Mouse (Mus musculus): ENCODE measurements around the gene Slc10a6.
A peak's percentile ranks its signal among the peaks of the same experiment; 100 is the strongest.

Slc10a6 gene

GRCm38 (mm10) chr5:103629111-103629764 lies at the start of gene Slc10a6:
Slc10a6 (minus strand) TSS chr5:103629403.
- DNase-seq (ENCODE audit: low spot score in 2 of 2) = peak; percentile 95 to 98

GRCm38 (mm10) chr5:103678974-103679373 lies 49.8 kb upstream of the Slc10a6 start:
- no peak for DNase-seq (ENCODE audit: low spot score in 2 of 2)

- no peak for DNase-seq (ENCODE audit: low spot score in 2 of 2)
Measured at GRCm38 (mm10) chr5:103677894-103678293, 48.7 kb upstream of the Slc10a6 start.

GRCm38 (mm10) chr5:103676289-103676881 lies 47.2 kb upstream of the Slc10a6 start:
- no peak for DNase-seq (ENCODE audit: low spot score in 2 of 2)

GRCm38 (mm10) chr5:103674482-103674881 lies 45.3 kb upstream of the Slc10a6 start:
- no peak for DNase-seq (ENCODE audit: low spot score in 2 of 2)

- no peak for DNase-seq (ENCODE audit: low spot score in 2 of 2)
Measured at GRCm38 (mm10) chr5:103673611-103674010, 44.4 kb upstream of the Slc10a6 start.

GRCm38 (mm10) chr5:103671858-103672257 lies 42.7 kb upstream of the Slc10a6 start:
- no peak for DNase-seq (ENCODE audit: low spot score in 2 of 2)

GRCm38 (mm10) chr5:103665876-103666275 lies 36.7 kb upstream of the Slc10a6 start:
- no peak for DNase-seq (ENCODE audit: low spot score in 2 of 2)

GRCm38 (mm10) chr5:103664932-103665331 lies 35.7 kb upstream of the Slc10a6 start:
- no peak for DNase-seq (ENCODE audit: low spot score in 2 of 2)

- peak; percentile 23 to 43 for DNase-seq (ENCODE audit: low spot score in 2 of 2)
Measured at GRCm38 (mm10) chr5:103659571-103659970, 30.4 kb upstream of the Slc10a6 start.

- DNase-seq (ENCODE audit: low spot score in 2 of 2) = no peak
Measured at GRCm38 (mm10) chr5:103658921-103659320, 29.7 kb upstream of the Slc10a6 start.

GRCm38 (mm10) chr5:103655346-103656118 lies 26.3 kb upstream of the Slc10a6 start, which contains the start of gene 1700016H13Rik:
1700016H13Rik (minus strand) TSS chr5:103656010.
- DNase-seq (ENCODE audit: low spot score in 2 of 2) = peak; percentile 65 to 67

- no peak for DNase-seq (ENCODE audit: low spot score in 2 of 2)
Measured at GRCm38 (mm10) chr5:103654780-103655179, 25.6 kb upstream of the Slc10a6 start.

GRCm38 (mm10) chr5:103654225-103654624 lies 25.0 kb upstream of the Slc10a6 start:
- DNase-seq (ENCODE audit: low spot score in 2 of 2) = no peak

GRCm38 (mm10) chr5:103647320-103647719 lies 18.1 kb upstream of the Slc10a6 start:
- DNase-seq (ENCODE audit: low spot score in 2 of 2) = no peak

GRCm38 (mm10) chr5:103644167-103644566 lies 15.0 kb upstream of the Slc10a6 start:
- no peak for DNase-seq (ENCODE audit: low spot score in 2 of 2)

- no peak for DNase-seq (ENCODE audit: low spot score in 2 of 2)
Measured at GRCm38 (mm10) chr5:103637162-103637561, 8.0 kb upstream of the Slc10a6 start.

GRCm38 (mm10) chr5:103629854-103630580 lies 814 bp upstream of the Slc10a6 start:
- no peak for DNase-seq (ENCODE audit: low spot score in 2 of 2)

GRCm38 (mm10) chr5:103628499-103628898 lies 704 bp downstream of the Slc10a6 start:
- no peak for DNase-seq (ENCODE audit: low spot score in 2 of 2)

GRCm38 (mm10) chr5:103624831-103625230 lies 4.4 kb downstream of the Slc10a6 start:
- no peak for DNase-seq (ENCODE audit: low spot score in 2 of 2)

GRCm38 (mm10) chr5:103622321-103622720 lies 6.9 kb downstream of the Slc10a6 start:
- DNase-seq (ENCODE audit: low spot score in 2 of 2) = no peak

All from heart, adult 9 months (tissue).